In the genomic region with DNA sequence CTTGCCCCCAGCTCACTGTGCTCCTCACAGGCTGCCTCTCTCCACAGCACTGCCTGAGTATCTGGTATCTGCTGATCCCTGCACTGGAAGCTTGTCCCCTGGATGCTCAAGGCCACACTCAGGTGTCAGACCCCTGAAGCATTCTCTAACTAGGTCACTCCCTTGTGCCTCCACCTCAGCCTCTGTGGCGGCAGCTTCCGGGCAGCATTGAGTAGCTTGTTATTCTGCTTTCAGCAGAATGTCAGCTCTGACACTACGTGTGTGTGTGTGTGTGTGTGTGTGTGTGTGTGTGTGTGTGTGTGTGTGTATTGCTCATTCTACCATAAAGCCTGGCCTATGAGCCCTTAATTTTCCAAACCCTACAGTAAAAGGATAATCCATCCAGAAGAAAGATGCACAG, we compare ENCODE assay signal across 19 mouse cellular contexts. TPM values are rescaled to one million over a fixed set of nuclear protein-coding genes. Genes with fewer than 3 reads are reported as not detected.
DNase-seq lines count a peak whose midpoint lies in the region; ATAC-seq and TF ChIP-seq lines count a peak whose summit lies in the region.
"Had no signal": no experiment of that assay in that cellular context is flagged by ENCODE, and none has a peak within 500 bp of the region (broad histone marks: within the 10 kb centered on the region; RNA-seq: fewer than 3 reads in every experiment).

No protein-coding gene starts in this region.

- no peaks in the 10 kb centered on the region for H3K4me1 ChIP-seq in lung, postnatal 0 days (ENCODE audit: insufficient read depth, low read depth, low read length)
- H3K4me1 ChIP-seq: stomach, embryonic 15.5 days had no signal

- 42% methylated on average over 3 of the region's 3 CpGs for WGBS in lung, postnatal 0 days

- peak; percentile 39 for DNase-seq in cerebellum, adult 9-10 months
- DNase-seq in lung, postnatal 0 days (ENCODE audit: low spot score), result peak; percentile 26
- DNase-seq in lung, postnatal 14 days, result no peak
- DNase-seq in retina, postnatal 1 day, result peak; percentile 75
- no peak for DNase-seq in kidney, postnatal 36 days
- no peak for DNase-seq in urinary bladder, postnatal 36 days (ENCODE audit: low spot score in 2 of 2)
- DNase-seq: gastrocnemius, postnatal 36 days; left cerebral cortex, postnatal 4 days; lung, adult 2 months; right cerebral cortex, adult 18-20 months; spleen, adult 18-20 months had no signal

- H3K36me3 ChIP-seq in lung, postnatal 0 days (ENCODE audit: insufficient read depth, low read length), result no peaks in the 10 kb centered on the region
- H3K36me3 ChIP-seq: kidney, embryonic 15.5 days; stomach, embryonic 15.5 days had no signal

- H3K4me2 ChIP-seq in lung, postnatal 0 days (replicated peaks; ENCODE audit: low read depth, low read length), result no peak overlapping the region
- H3K4me2 ChIP-seq: forebrain, embryonic 13.5 days; hindbrain, embryonic 14.5 days; kidney, embryonic 15.5 days; stomach, embryonic 15.5 days had no signal

- H3K27me3 ChIP-seq in lung, postnatal 0 days (replicated peaks; ENCODE audit: insufficient read depth, low read length), result no peaks in the 10 kb centered on the region
- H3K27me3 ChIP-seq: forebrain, embryonic 13.5 days; kidney, embryonic 15.5 days; stomach, embryonic 15.5 days had no signal

- no peak for ATAC-seq in cerebellum, adult (ENCODE audit: insufficient number of reproducible peaks, low FRiP score, low TSS enrichment)
- peak; percentile 12; the same call in 1 of the 2 replicates for ATAC-seq in lung, postnatal 0 days
- ATAC-seq in CD4-positive, CD25-positive, alpha-beta regulatory T cell, adult 4 months, result peak; percentile 8
- ATAC-seq: forebrain, embryonic 13.5 days; intestine, embryonic 16.5 days; Patski had no signal

- TF ChIP-seq CTCF in lung, postnatal 0 days (IDR thresholded peaks at IDR 0.05), result no peak

- no peak for TF ChIP-seq EP300 in lung, postnatal 0 days (IDR thresholded peaks at IDR 0.05)

- no peak overlapping the region for H3K9ac ChIP-seq in lung, postnatal 0 days (replicated peaks; ENCODE audit: low read depth)
- H3K9ac ChIP-seq: forebrain, embryonic 13.5 days; hindbrain, embryonic 14.5 days; kidney, embryonic 15.5 days; stomach, embryonic 15.5 days had no signal

- no peak overlapping the region for H3K4me3 ChIP-seq in lung, postnatal 0 days (ENCODE audit: low read depth, low read length)
- H3K4me3 ChIP-seq: forebrain, embryonic 13.5 days; kidney, embryonic 15.5 days; stomach, embryonic 15.5 days had no signal

- H3K27ac ChIP-seq in lung, postnatal 0 days (ENCODE audit: low read length), result peak overlapping the region; percentile 54; the same call in 1 of the 2 replicates
- H3K27ac ChIP-seq: forebrain, embryonic 13.5 days; hindbrain, embryonic 14.5 days; kidney, embryonic 15.5 days; stomach, embryonic 15.5 days had no signal

- no peaks in the 10 kb centered on the region for H3K9me3 ChIP-seq in lung, postnatal 0 days (ENCODE audit: low read length)
- H3K9me3 ChIP-seq: forebrain, embryonic 13.5 days; kidney, embryonic 15.5 days; stomach, embryonic 15.5 days had no signal

RNA-seq across cellular contexts. Expression of a gene that starts 8.7 kb away (rescaled TPM):
- 0.63 and 1.1 TPM in 2 replicates for polyA plus RNA-seq in lung, postnatal 0 days (2015; fragmentation: Nextera tagmentation; extraction: Ambion mirVana)
- not detected for polyA plus RNA-seq in CD4-positive, CD25-positive, alpha-beta regulatory T cell, adult 4 months (2017; shearing (Covaris generic))

RNA-seq across cellular contexts. Expression of a gene that starts 28.0 kb away (rescaled TPM):
- polyA plus RNA-seq in lung, postnatal 0 days (2015; fragmentation: Nextera tagmentation; extraction: Ambion mirVana), result 0.40 and 0.53 TPM in 2 replicates
- not detected for polyA plus RNA-seq in CD4-positive, CD25-positive, alpha-beta regulatory T cell, adult 4 months (2017; shearing (Covaris generic))
- polyA plus RNA-seq: forebrain, embryonic 13.5 days; Patski had no signal

Comparison
In these comparisons a context has a peak if more than half of its experiments do, and no peak if none do; other contexts are left out.
1. DNase-seq: peak in cerebellum, adult 9-10 months (single experiment), lung, postnatal 0 days (single experiment) and retina, postnatal 1 day (single experiment); none in lung, postnatal 14 days (single experiment), kidney, postnatal 36 days (0 of 2) and urinary bladder, postnatal 36 days (0 of 2).